Mouse (Mus musculus) kidney, adult 2 months (tissue): ENCODE measurements at regions not wholly inside any gene's neighbourhood (a gene's known extent, or its start where the extent isn't known, plus 50 kb on each side); places are given as distances from the start of the nearest gene placed in this dataset.

Experiments used
- CTCF ChIP-seq: fragments of 200-500 bp; conservative IDR thresholded peaks from 2 replicates; pipeline ENCODE4 v1.5.1; 2011; ENCODE audit warnings: low read depth, mild to moderate bottlenecking, control low read depth, low read length, moderate library complexity, mixed read lengths; ENCODE audit not compliant: insufficient read depth, insufficient read length
- POLR2A ChIP-seq: fragments of 200-500 bp; IDR thresholded peaks from one replicate; pipeline ENCODE4 v1.6.1; 2011; ENCODE audit warnings: low read depth, low read length, control low read depth

- TF ChIP-seq CTCF (no peak; the same call in 1 of the 2 replicates), POLR2A (no peak)
Measured at GRCm38 (mm10) chr15:62106518-62106975, 1183.7 kb upstream of the A1bg start.
